Mouse (Mus musculus) stomach, postnatal 0 days (tissue): ENCODE results near the gene Zbtb16.

Source experiments
- CTCF ChIP-seq: IDR thresholded peaks from 2 replicates; pipeline ENCODE4 v1.5.1; 2016; ENCODE audit warnings: antibody characterized with exemption, low read depth, mild to moderate bottlenecking, moderate library complexity
- EP300 ChIP-seq: optimal IDR thresholded peaks from 2 replicates; pipeline ENCODE3; 2016; ENCODE audit warnings: antibody characterized with exemption

DNA sequence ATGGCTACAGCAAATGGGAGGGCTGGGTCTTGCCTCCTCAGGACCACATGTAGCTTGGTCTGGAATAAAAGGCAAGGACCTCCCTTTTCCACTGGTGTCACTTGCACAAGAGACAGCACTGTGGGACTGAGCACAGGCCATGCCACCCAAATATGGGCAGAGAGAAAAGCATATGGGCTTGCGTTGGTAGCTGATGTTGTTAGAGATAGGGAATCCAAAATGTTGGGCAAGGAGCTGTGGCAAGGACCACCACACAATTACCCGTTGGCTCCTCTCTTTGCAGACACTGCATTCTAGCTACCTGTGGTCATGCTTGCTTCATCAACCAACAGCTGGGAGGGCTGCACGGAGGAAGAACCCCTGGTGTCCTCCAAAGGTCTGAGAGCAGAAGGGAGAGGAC, 169.3 kb downstream of the Zbtb16 start:
- no peak for TF ChIP-seq CTCF
- TF ChIP-seq EP300, result no peak
